21 mouse cellular contexts compared by ENCODE assay signal in genomic region chr1:64343268-64343667, GRCm38 (mm10).
"Had no signal": no experiment of that assay in that cellular context is flagged by ENCODE, and none has a peak within 500 bp of the region (broad histone marks: within the 10 kb centered on the region; RNA-seq: fewer than 3 reads in every experiment).

No protein-coding gene starts in this region.

- ATAC-seq: liver, embryonic 12.5 days had no signal

- H3K4me2 ChIP-seq: kidney, embryonic 15.5 days; limb, embryonic 12.5 days; limb, embryonic 15.5 days; liver, embryonic 12.5 days; liver, embryonic 15.5 days; lung, embryonic 15.5 days had no signal

- H3K4me3 ChIP-seq: kidney, embryonic 15.5 days; left cerebral cortex, adult 2 months; limb, embryonic 12.5 days; limb, embryonic 15.5 days; liver, embryonic 12.5 days; liver, embryonic 15.5 days; lung, embryonic 15.5 days; megakaryocyte, embryonic 14.5 days; midbrain, embryonic 10.5 days had no signal

- H3K36me3 ChIP-seq: kidney, embryonic 15.5 days; limb, embryonic 12.5 days; limb, embryonic 15.5 days; liver, embryonic 12.5 days; liver, embryonic 15.5 days; lung, embryonic 15.5 days; midbrain, embryonic 10.5 days had no signal

- H3K9ac ChIP-seq: kidney, embryonic 15.5 days; limb, embryonic 12.5 days; limb, embryonic 15.5 days; liver, embryonic 12.5 days; liver, embryonic 15.5 days; lung, embryonic 15.5 days had no signal

- H3K27ac ChIP-seq: kidney, embryonic 15.5 days; left cerebral cortex, adult 2 months; limb, embryonic 12.5 days; limb, embryonic 15.5 days; liver, embryonic 12.5 days; liver, embryonic 15.5 days; lung, embryonic 15.5 days; midbrain, embryonic 10.5 days had no signal

- H3K9me3 ChIP-seq: kidney, embryonic 15.5 days; limb, embryonic 12.5 days; limb, embryonic 15.5 days; liver, embryonic 12.5 days; liver, embryonic 15.5 days; lung, embryonic 15.5 days; megakaryocyte, embryonic 14.5 days; midbrain, embryonic 10.5 days had no signal

- H3K4me1 ChIP-seq: limb, embryonic 12.5 days; limb, embryonic 15.5 days; liver, embryonic 12.5 days; liver, embryonic 15.5 days; lung, embryonic 15.5 days had no signal

- DNase-seq: kidney, adult 11 months; kidney, adult 8-10 months; kidney, postnatal 10 days; kidney, postnatal 36 days; layer of hippocampus, postnatal 36 days; left cerebral cortex, postnatal 4 days; lung, adult 18-20 months; lung, postnatal 10 days; lung, postnatal 36 days; midbrain, embryonic 14.5 days; thymus, adult 18-20 months; thymus, postnatal 36 days had no signal

- H3K27me3 ChIP-seq: kidney, embryonic 15.5 days; limb, embryonic 12.5 days; limb, embryonic 15.5 days; liver, embryonic 12.5 days; liver, embryonic 15.5 days; lung, embryonic 15.5 days had no signal
